Mouse (Mus musculus): ENCODE results near the gene 1700019A02Rik. TPM values are rescaled to one million over a fixed set of nuclear protein-coding genes. Genes with fewer than 3 reads are reported as not detected.

Gene 1700019A02Rik
- polyA plus RNA-seq (2012) = not detected in 2 replicates

DNA sequence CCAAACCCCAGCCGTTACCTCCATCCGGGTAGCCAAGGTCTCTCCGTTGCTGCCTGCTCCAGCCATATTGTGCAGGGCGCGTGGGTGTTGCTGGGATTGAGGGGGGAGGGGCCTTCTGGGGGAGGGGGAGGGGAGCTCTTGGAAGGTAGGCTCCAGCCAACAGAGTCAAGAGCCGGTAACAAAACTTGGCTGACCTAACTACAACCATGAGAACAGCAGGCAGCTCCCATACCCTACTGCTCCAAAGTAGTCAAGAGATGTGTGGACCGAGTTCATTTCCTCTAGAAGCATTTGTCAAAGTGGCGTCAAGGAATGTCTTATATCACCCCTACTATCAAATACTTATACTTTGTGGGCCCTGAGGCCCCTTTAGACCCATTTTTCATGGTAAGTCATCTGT lies at the start of gene 1700019A02Rik:
Gene 1700019A02Rik, minus strand, starts transcription at position 101 of the 400 bp plus-strand sequence.

Other genes with a start within 250 kb of the 1700019A02Rik start
- gene 1700019D03Rik, start 167.5 kb downstream of the 1700019A02Rik start, polyA plus RNA-seq (2012) = 0.04 TPM in 1 of 2 replicates, not detected in the other
- gene Mstn, start 126.0 kb downstream of the 1700019A02Rik start, polyA plus RNA-seq (2012) = not detected in 2 replicates
- gene Pms1, start 109.4 kb upstream of the 1700019A02Rik start, polyA plus RNA-seq (2012) = 0.49 and 1.0 TPM in 2 replicates
- 0.78 and 0.99 TPM in 2 replicates for gene Ormdl1, start 109.5 kb upstream of the 1700019A02Rik start, polyA plus RNA-seq (2012)
- gene Gm28778, start 109.5 kb upstream of the 1700019A02Rik start, polyA plus RNA-seq (2012) = 0.27 TPM in 1 of 2 replicates, not detected in the other
- gene Osgepl1, start 126.0 kb upstream of the 1700019A02Rik start, polyA plus RNA-seq (2012) = 0.40 and 1.3 TPM in 2 replicates
- 34.3 and 38.4 TPM in 2 replicates for gene Asdurf, start 165.0 kb upstream of the 1700019A02Rik start, polyA plus RNA-seq (2012)
- gene Gm28551, start 165.0 kb upstream of the 1700019A02Rik start, polyA plus RNA-seq (2012) = 0.15 TPM in 1 of 2 replicates, not detected in the other
- gene Asnsd1, start 165.1 kb upstream of the 1700019A02Rik start, polyA plus RNA-seq (2012) = 17.2 and 24.3 TPM in 2 replicates

All from megakaryocyte-erythroid progenitor cell, adult 5 weeks (primary cell).